Mouse (Mus musculus) midbrain, postnatal 0 days (tissue): ENCODE measurements around the gene Skap1. TPM values are rescaled to one million over a fixed set of nuclear protein-coding genes. Genes with fewer than 3 reads are reported as not detected.

ENCODE experiments used
- ATAC-seq: fragments of 200-750 bp; cut with Nextera tagmentation; 2 replicates; pipeline ENCODE4 v1.8.0; 2017; ENCODE audit warnings: moderate number of reproducible peaks, mild to moderate bottlenecking, moderate TSS enrichment, moderate library complexity; ENCODE audit not compliant: low FRiP score
- DNase-seq: peaks from one replicate; pipeline ENCODE4 v3.0.0-alpha.2; 2015; ENCODE audit warnings: low spot score
- H3K27ac ChIP-seq: fragments of 300-500 bp; sonication (generic); 2 replicates; pipeline ENCODE4 v1.5.1; 2014; ENCODE audit warnings: low read depth, mild to moderate bottlenecking, low read length, mixed read lengths
- H3K27me3 ChIP-seq: fragments of 300-500 bp; sonication (generic); 2 replicates; pipeline ENCODE4 v1.6.1; 2014; ENCODE audit warnings: low read length, control low read depth, mixed read lengths; ENCODE audit not compliant: insufficient read depth
- H3K36me3 ChIP-seq: fragments of 300-500 bp; sonication (generic); 2 replicates; pipeline ENCODE4 v1.6.1; 2014; ENCODE audit warnings: low read length, control low read depth, mixed read lengths; ENCODE audit not compliant: insufficient read depth
- H3K4me1 ChIP-seq: fragments of 300-500 bp; sonication (generic); 2 replicates; pipeline ENCODE4 v1.6.1; 2014; ENCODE audit warnings: mild to moderate bottlenecking, control low read depth, antibody characterized with exemption, low read length, mixed read lengths; ENCODE audit not compliant: insufficient read depth
- H3K4me2 ChIP-seq: fragments of 300-500 bp; sonication (generic); 2 replicates; pipeline ENCODE4 v1.6.1; 2014; ENCODE audit warnings: low read depth, mild to moderate bottlenecking, low read length, mixed read lengths; ENCODE audit not compliant: poor library complexity, severe bottlenecking
- H3K4me3 ChIP-seq: fragments of 300-500 bp; sonication (generic); 2 replicates; pipeline ENCODE4 v1.5.1; 2014; ENCODE audit warnings: low read depth, mild to moderate bottlenecking, low read length, moderate library complexity
- H3K9ac ChIP-seq: fragments of 300-500 bp; sonication (generic); replicated peaks from 2 replicates; pipeline ENCODE4 v1.6.1; 2014; ENCODE audit warnings: mild to moderate bottlenecking, low read length, moderate library complexity, mixed read lengths; ENCODE audit not compliant: poor library complexity, severe bottlenecking
- H3K9me3 ChIP-seq: fragments of 300-500 bp; sonication (generic); 2 replicates; pipeline ENCODE4 v1.6.1; 2016; ENCODE audit warnings: low read length, control low read depth
- CTCF ChIP-seq: IDR thresholded peaks from 2 replicates; pipeline ENCODE4 v1.5.1; 2016; ENCODE audit warnings: antibody characterized with exemption, mild to moderate bottlenecking
- WGBS: fragments of 180-500 bp; shearing (Covaris S2); extraction: QIAGEN DNeasy Blood & Tissue Kit; methylation state at CpG from one replicate; pipeline ENCODE4 v1.1.7; 2014; 5-methylcytosine and 5-hydroxymethylcytosine counted together
- polyA plus RNA-seq: library from polyadenylated mRNA; unstranded; fragments of >200 nt; fragmentation: Nextera tagmentation; extraction: Ambion mirVana; gene quantifications from 2 replicates; pipeline ENCODE4 v1.2.1, GENCODE M21; 2015
- total RNA-seq: library from RNA; depleted of rRNA; stranded (reverse); fragments of >200 nt; gene quantifications from 2 replicates; pipeline ENCODE4 v1.2.3, GENCODE M21; 2014

Gene Skap1
- total and polyA plus RNA-seq, 2 experiments from 2014 or later = 1.0 to 3.2 TPM

DNA sequence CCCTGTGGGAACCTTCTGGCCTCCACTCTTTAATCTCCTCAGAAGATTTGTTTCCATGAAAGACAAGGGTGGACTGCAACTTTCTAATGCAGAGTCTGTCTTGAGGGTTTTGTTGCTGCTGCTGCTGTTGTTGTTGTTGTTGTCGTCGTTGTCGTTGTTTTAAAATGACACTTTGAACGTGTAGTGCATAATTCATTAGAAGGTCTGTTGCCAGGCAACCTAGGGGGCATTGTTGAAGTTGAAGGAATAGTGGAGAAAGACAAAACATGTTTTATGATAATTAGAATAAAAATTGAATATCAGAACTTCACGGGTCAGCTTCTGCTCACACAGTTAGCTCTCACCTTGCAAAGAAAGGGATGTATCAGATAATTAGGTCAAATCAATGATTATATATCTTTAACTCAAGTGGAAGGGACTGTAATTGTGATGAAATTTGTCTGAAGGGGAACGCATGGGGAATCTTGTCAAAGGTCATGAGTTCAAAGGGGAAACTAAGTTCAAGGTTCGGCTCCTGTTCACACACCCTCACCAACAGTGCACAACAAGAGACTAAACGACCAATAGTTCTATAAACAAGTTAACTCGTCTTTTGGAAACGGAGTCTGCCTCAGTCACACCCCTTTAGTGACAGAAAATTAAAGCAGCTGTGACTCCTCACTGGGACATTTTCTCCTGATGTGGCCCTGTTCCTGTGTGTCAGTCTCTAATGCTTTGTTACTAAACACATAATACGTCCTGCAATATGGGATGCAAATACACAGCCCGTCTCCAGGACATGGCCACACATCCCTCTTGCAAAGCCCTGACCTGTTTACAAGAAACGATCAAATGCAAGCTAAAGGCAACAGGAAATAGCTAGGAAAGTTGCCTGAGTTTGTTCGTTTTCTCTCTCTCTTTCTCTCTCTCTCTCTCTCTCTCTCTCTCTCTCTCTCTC, 112.4 kb downstream of the Skap1 start:
- Histone ChIP-seq H3K27ac (no peak overlapping the region), H3K36me3 (no peaks in the 10 kb centered on the region), H3K9ac (no peak overlapping the region), H3K4me1 (no peaks in the 10 kb centered on the region), H3K27me3 (no peaks in the 10 kb centered on the region), H3K4me3 (no peak overlapping the region), H3K9me3 (no peaks in the 10 kb centered on the region), H3K4me2 (no peak overlapping the region)
- ATAC-seq (no peak), DNase-seq (no peak)
- TF ChIP-seq CTCF = no peak
- WGBS = 36% methylated on average over 14 of the region's 14 CpGs

DNA sequence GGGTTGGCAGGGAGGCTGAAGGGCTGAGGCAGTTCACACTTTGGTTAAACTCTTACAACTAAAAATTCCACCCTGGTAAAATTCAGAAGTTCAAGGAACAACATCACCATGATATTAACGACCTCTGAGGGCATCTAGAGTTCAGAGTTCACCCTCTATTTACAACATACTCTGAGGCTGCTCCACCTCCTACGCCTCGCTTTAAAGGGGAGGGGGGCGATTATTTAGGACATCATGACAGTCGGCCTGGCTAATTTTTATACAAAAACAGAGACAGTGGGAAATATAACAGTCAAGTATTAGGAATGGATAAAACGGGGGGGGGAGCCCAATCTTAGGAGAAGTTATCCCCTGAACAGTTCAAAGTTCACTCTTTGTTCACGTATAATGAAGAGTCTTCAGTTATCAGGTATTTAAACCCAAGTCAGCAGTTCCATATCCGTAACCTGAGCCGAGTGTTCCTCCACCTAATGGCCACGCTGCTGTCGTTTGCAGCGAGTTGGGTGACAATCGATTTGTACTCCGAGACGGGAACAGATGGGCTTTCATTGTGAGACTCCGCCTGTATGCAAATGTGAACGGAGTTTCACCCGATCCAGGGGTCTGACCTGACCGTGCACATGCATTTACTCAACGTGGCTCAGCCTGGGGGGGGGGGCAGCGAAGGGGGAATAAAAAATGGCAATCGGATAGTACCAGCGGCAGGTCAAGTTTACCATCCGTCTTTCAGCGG, 114.3 kb downstream of the Skap1 start:
- Histone ChIP-seq H3K9ac (no peak overlapping the region), H3K27ac (no peak overlapping the region), H3K4me2 (peak overlapping the region; percentile 50), H3K36me3 (no peaks in the 10 kb centered on the region), H3K4me3 (peak overlapping the region; percentile 12; the same call in 1 of the 2 replicates), H3K27me3 (no peaks in the 10 kb centered on the region), H3K9me3 (no peaks in the 10 kb centered on the region), H3K4me1 (no peaks in the 10 kb centered on the region)
- DNase-seq = no peak
- 18% methylated on average over 25 of the region's 25 CpGs for WGBS
- TF ChIP-seq CTCF = no peak; the same call in 1 of the 2 replicates
- ATAC-seq = no peak

DNA sequence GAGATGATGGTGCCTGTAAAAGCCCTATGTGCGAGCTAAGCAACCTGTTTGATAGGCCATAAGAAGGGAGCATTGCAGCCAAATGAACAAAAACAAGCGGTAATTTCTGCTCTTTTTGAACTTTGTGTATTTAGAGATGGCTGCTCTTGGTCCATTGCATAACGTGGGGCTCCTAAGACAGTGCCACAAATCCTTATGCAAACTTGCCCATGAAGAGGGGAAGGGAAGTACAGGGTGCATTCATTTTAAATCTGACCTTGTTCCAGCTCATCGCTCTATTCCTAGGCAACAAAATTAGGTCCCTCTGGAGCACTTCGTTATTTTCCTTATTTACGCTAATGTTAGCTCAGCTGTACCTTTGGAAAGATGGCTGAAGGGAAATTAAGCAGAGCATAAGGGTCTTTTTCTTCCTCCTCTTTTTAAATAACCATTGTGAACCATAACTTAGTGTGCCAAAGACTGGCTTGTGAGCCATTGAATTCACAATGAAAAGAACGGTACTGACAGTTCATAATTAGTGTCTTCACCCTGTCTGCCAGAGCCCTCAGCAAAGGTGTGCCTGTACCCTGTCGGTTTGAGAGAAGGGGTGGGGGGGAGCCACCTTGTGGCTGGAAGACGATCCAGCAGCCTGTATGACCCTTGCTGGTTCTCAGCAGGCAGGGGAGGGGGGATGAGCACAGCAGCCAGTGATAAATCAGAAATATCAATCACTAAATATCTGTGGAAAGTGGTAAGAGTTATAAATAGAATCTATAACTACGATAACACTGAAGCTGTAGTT, 117.4 kb downstream of the Skap1 start:
- ATAC-seq (no peak), DNase-seq (peak; percentile 60)
- Histone ChIP-seq H3K36me3 (no peaks in the 10 kb centered on the region), H3K27me3 (no peaks in the 10 kb centered on the region), H3K4me3 (no peak overlapping the region), H3K4me2 (no peak overlapping the region), H3K27ac (no peak overlapping the region), H3K9ac (no peak overlapping the region), H3K9me3 (no peaks in the 10 kb centered on the region), H3K4me1 (no peaks in the 10 kb centered on the region)
- TF ChIP-seq CTCF = peak; percentile 71
- 50% methylated on average over 10 of the region's 10 CpGs for WGBS

DNA sequence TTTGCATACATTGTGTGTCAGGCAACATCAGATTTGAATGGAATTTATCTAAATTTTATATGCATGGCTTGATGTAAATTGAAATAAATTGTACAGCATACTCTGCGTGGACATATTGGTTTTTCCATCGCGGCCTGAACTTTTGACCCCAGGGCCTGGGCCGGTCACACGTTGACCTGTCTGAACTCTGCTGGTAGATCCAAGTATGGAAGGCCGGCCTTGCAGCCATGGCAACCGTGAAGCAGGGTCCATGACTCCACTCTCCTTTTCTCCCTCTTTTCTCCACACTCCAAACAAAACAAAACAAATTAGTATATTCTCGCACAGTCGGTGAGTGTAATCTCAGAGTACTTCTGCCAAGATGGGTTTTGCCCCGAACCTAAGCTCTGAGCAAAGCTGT, 118.2 kb downstream of the Skap1 start:
- Histone ChIP-seq H3K27ac (no peak overlapping the region), H3K9ac (no peak overlapping the region), H3K9me3 (no peaks in the 10 kb centered on the region), H3K36me3 (no peaks in the 10 kb centered on the region), H3K27me3 (no peaks in the 10 kb centered on the region), H3K4me3 (no peak overlapping the region), H3K4me2 (no peak overlapping the region), H3K4me1 (no peaks in the 10 kb centered on the region)
- DNase-seq (no peak), ATAC-seq (no peak)
- TF ChIP-seq CTCF = no peak
- WGBS = 13% methylated on average over 10 of the region's 10 CpGs

DNA sequence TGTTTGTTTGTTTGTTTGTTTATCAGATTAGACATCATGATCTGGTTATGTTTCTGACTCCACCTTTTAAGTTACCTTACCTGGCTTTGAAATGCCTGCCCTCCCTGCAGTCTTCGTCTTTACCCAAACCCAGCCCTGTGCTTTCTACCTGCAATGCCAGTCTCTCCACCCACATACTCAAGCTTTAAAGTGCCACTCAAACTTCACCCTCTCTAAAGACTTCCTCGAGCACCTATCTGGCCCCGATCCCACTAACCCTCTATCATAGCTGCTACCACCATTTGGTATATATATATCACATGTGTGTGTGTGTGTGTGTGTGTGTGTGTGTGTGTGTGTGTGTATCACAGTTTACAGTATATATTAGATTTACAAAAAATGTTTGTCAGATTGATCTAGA, 125.4 kb downstream of the Skap1 start:
- TF ChIP-seq CTCF = no peak
- H3K27me3 ChIP-seq = no peaks in the 10 kb centered on the region
- no peaks in the 10 kb centered on the region for H3K9me3 ChIP-seq
- WGBS = 79% methylated on average over 3 of the region's 3 CpGs
- no peaks in the 10 kb centered on the region for H3K4me1 ChIP-seq
- H3K4me3 ChIP-seq = no peak overlapping the region
- H3K9ac ChIP-seq = no peak overlapping the region
- no peak overlapping the region for H3K4me2 ChIP-seq
- no peaks in the 10 kb centered on the region for H3K36me3 ChIP-seq
- ATAC-seq (no peak), DNase-seq (no peak)
- no peak overlapping the region for H3K27ac ChIP-seq
